Mouse (Mus musculus): ENCODE results near the gene Ccdc188.

DNA sequence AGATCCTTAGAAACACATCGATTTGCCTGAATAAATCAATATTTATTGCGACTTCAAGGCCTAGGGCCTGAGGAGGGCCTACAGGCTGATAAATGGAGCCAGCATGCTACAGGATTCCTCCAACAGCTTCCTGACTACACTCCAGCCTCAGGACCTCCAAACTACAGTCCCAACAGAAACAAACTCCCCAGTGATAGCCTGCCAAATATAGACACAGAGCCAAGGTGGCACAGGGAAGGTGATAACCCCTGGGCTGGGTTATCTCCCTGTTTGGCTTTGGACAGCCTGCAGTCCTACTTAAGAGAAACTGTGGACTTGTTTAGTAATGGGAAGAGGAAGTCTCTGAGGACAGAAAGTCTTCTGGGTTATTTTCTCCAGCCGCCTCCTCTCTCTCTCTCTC, 30.5 kb upstream of the Ccdc188 start:
- no peak for TF ChIP-seq CTCF (IDR thresholded peaks at IDR 0.05; ENCODE audit: low read depth, low read length)
- no peak for TF ChIP-seq GATA1 (IDR thresholded peaks at IDR 0.05; ENCODE audit: borderline replicate concordance, low read length)
